Mouse (Mus musculus) bone marrow macrophage, adult 2 months (primary cell): ENCODE results near the gene Hmox2.

Experiments used
- CTCF ChIP-seq: IDR thresholded peaks from 2 replicates; pipeline ENCODE4 v1.5.1; 2012; ENCODE audit warnings: low read depth, mild to moderate bottlenecking, low read length, moderate library complexity
- POLR2A ChIP-seq: IDR thresholded peaks from 2 replicates; pipeline ENCODE4 v1.6.1; 2012; ENCODE audit warnings: mild to moderate bottlenecking, low read depth, low read length, borderline replicate concordance

DNA sequence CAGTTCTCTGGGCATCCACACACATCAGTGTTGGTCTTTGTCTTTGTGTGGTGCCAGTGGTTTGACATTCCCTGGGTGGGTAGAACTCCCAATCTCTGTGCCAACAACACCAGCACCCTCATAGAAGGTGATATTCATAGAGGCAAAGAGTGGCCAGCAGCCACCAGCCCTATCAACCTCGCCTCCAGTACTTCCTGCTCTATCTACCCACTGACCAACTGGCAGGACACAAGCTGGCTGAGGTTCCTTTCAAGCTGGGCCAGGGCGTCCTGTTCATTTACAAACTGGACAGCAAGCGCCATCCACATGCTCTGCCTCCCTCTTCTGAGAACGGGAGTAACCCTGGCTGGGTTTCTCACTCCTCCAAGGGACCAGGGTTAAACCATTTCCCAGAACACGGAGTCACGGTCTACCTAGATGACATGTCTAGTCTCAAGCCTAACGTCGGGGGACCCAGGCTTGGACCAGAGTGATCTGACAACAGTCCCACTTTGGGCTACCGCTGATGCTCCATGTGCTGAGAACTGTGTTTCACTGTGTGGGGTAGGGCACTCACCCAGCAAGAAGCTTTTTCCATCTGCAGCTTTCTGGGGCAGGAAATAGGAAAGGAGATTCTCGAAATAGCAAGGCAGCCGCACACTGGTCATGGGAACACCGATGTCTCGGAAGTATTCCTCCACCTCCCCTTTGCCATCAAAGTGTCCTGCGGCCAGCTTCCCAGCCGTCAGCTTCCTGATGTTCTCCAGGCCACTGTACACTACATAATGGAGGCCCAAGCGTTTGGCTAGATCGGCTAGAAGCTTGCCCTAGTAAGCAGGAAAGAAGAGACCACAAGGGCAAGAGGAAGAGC, 12.1 kb upstream of the Hmox2 start:
- TF ChIP-seq POLR2A = no peak
- no peak for TF ChIP-seq CTCF
